Mouse (Mus musculus) inflammation-experienced regulatory T-cells, adult 6 months (primary cell): ENCODE results near the gene Rae1. TPM values are rescaled to one million over a fixed set of nuclear protein-coding genes. Genes with fewer than 3 reads are reported as not detected.
A peak's percentile ranks its signal among the peaks of the same experiment; 100 is the strongest.

Experiments used
- ATAC-seq: one replicate; pipeline ENCODE4 v1.8.0; 2017
- polyA plus RNA-seq, 3 experiments: library from polyadenylated mRNA; unstranded; fragments of 100-300 nt; shearing (Covaris generic); gene quantifications; one replicate each; pipeline ENCODE4 v1.2.1; 2017

Rae1 gene
- polyA plus RNA-seq, 3 experiments from 2014 or later: 29.2 to 50.7 (median 50.2) TPM

DNA sequence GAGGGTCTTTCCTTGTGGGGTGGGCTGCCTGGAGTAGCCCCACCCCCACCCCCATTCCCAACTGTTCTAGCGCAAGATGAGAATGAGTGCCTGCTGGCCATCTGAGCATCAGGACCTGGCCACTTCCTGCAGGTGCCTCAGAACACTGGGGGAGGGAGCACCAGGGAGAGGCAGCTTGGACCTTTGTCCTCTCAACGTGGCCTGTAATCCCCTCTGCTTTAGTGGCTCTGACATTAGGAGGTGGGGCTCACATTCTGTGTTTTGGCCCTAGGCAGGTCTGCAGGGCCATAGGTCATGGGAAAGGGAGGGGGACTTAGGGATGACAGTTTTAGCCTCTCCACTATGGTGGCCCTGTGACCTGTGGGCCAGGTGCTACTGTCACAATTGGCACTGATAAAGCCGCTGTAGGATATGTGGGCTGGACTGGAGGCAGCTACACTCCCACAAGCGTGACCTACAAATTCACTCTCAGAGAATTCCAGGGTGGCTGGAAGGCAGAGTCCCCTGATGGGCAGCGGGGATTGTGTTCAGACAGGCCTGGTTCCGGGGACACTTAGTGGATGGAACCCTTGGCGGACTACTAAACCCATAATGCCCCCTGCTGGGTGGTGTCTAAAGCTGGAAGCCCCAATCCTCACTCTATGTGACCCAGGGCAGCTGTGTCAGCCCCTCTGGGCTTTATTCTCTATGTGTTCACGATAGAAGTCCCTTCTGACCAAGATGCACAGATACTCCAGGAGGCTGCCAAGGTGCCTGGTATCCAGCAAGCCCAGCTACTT is 50.9 kb downstream of the Rae1 start:
- ATAC-seq: no peak

DNA sequence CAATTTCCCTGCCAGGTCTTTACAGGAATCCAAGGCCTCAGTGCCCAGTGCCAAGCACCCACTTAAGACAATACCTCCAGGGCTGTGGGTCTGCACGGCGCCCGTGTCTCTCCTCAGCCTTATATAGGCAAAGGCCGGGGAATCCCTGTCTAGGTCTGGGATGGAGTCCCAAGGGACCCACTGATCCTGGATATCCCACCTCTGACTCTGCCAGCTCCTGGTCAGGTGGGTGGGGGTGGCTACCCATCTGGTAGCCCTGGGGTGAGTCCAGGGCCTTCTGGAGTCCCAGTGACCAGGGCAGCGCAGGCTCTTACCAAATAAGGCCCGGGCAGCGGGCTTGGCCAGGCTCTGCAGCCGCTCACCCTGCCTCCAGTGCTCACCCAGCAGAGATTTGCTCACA is 53.0 kb downstream of the Rae1 start:
- no peak for ATAC-seq

DNA sequence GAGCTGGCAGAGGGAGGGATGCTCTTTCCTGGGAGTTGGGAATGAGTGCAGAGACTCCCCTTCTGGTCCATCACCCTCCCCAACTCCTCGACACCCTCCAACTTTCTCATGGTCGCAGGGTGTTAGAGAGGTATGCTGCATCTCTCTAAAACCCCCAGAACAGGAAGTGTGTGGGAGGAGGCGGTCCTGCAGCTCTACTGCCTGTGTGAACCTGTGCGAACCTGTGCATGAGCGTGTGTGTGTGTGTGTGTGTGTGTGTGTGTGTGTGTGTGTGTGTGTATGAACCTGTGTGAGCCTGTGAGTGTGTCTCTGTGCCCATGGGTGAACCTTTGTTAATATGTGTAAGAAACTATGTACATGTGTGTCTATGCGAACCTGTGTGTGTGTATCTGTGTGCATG is 53.9 kb downstream of the Rae1 start:
- peak; percentile 90 for ATAC-seq

DNA sequence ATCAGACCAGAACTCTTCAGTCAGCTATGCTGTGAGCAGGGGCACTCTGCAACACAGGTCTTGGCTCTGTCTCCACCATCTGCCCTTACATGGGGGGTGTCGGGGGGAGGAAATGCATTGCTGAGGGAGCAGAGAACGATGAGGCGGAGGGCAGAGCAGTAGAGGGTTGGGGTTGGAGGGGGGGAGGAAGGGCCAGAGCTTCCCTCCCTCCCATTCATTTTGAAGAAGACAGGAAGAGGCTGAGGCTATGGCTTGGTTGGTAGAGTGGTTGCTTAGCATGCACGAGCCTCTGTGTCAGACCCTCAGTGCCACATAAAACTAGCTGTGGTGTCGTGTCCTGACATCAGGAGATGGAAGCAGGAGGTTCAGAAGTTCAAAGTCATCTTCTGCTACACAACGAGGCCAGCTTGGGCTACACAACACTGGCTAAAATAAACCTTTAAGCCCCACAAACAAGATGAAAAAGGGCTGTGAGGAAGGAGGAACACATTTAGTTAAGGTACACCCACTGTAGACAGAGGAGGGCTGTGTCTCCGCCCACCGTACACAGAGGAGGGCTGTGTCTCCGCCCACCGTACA is 56.5 kb downstream of the Rae1 start:
- peak; percentile 47 for ATAC-seq

DNA sequence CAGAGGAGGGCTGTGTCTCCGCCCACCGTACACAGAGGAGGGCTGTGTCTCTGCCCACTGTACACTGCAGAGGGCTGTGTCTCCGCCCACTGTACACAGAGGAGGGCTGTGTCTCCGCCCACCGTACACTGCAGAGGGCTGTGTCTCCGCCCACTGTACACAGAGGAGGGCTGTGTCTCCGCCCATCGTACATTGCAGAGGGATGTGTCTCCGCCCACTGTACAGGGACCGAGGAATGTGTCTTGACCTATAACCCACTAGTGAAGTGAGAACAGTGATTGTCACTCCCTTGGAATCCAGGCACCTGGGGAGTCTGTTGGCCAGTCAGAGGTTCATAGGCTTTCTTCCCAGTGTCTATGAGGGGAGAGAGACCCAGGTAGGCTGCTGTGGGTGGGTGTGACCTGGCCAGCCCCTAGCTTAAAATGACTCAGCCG is 57.0 kb downstream of the Rae1 start:
- ATAC-seq: no peak

DNA sequence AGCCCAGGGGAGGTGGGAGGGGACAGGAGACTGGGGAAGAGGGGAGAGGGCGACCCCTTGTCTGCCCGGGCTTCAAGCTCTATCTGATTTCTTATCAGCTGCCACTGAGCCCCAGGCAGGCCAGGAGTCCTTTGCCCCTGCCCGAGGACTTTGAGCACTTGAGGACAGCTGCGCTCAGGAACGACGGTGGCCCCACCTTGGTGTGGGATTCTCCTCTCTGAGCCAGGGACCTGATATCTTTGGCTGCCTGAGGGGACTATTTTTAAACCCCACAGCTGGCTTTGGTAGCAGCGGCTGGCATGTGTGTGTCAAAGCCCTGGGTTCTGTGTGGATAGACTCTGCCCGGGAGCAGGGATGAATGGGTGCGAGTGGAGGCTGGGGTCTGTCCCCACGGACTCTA is 57.7 kb downstream of the Rae1 start:
- no peak for ATAC-seq

DNA sequence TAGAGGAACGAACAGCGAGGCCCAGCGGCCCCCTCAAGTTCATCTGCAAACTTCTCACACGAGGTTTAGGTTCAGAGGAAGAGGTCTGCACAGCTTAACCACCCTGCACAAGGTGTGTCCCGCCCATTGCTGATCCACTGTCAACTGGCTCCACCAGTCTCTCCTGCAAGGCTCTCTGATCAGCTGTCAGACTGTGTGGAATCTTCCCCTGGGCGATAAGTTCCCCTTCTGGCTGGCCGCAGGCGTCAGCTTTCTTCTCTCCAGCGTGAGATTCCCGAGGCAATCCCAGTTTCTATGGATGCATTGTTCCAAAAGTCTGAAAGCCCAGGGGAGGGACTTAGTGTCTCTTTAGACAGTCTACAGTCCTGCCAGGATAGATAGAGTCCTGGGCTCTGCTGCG is 58.3 kb downstream of the Rae1 start:
- no peak for ATAC-seq

DNA sequence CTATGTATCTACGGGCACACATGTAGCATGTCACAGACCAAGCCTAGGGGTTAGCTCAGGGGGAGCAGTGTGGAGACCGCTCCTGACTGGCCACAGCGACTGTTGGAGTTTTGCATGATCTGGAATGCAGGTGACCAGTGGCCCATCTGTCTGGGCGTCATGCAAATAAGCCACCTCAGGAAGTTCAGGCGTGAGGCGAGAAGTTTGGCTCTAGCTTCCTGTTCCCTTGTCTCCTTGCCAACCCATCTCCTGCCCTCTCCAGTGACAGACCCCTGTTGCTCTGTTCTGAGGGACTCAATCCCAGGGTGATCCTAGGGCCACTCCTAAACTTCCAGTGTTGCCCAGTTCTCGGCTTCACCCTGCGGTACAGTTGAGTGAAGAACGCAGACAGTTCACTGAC is 60.5 kb downstream of the Rae1 start:
- ATAC-seq: no peak

DNA sequence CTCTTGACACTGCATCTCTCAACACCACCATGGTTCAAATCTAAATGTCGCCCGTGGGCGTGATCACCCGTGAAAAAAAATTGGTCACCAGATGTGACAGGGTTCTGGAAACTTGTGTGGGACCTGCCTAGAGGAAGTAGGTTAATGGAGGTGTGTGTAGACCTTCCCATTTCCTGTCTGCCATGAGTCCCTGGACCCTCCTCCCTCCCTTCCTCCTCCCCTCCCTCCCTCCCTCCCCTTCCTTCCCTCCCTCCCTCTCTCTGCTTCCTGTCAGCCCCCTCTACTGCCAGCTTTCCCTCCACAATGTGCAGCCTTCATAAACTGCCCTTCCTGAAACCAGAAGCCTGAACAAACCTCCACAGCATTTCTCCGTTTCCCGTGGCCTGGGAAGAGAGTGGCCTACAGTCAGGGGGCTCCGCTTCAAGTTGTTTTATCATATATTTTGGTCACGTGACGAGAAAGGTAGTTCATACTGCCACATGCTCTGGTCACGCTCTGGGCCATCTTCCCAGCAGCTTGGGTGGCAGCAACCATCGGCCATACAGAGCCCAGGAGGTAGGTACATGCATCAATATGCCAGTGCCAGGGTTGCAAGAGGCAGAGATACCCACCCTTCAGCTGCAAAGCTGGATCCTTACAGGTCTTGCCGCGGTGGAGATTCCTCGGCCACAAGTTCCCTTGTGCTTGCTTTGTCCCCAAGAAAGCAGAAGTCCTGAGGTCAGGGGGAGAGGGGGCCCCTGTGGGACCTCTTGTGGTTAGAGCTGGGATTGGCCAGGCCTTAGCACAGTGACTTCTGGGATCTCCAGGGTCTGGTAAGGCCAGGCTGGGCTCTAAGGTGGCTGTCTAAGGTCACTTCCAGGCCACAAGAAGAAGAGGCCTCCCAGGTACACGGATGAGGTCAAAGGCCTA is 61.8 kb downstream of the Rae1 start:
- ATAC-seq: peak; percentile 60

DNA sequence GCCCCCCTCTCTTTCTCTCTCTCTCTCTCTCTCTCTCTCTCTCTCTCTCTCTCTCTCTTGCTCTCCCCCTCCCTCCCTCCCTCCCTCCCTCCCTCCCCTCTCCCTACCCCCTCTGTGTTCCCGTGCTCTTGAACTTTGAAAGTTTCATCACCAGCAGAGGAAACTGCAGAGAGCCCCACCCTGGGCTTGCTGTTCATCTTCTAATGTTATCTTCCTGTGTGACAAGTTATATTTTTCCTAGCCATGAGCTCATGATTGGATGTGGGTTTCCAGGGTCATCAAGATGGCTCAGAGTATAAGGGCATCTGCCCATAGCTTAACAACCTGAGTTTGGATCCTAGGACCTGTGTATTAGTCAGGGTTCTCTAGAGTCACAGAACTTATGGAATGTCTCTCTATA is 63.3 kb downstream of the Rae1 start:
- ATAC-seq: peak; percentile 67

DNA sequence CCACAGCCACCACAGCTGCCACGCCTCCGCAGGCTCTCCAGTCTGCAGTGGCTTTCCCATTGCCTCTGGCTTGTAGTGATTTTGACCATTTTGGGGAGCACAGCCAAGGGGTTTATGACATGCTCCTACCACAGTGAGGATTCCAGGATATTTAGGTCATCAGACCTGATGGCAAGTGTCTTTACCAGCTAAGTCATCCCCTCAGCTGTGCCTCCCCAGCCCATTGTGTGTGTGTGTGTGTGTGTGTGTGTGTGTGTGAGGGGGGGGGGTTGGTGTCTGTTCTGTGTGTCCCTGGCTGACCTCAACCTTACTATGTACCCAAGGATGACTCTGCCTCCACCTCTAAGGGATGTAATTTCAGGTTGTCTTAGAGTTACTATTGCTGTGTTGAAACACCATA is 64.9 kb downstream of the Rae1 start:
- no peak for ATAC-seq

Other genes starting within 250 kb of the Rae1 start
- gene Bmp7, start 59.8 kb upstream of the Rae1 start, polyA plus RNA-seq: 10 to 100 TPM in 2 of 3 experiments, 1 to 10 TPM in 1; 5.9 to 16.6 (median 14.8) TPM
- 1 to 10 TPM; 4.6 to 6.3 (median 6.0) TPM for gene Spo11, start 22.4 kb upstream of the Rae1 start, polyA plus RNA-seq
- gene Rbm38, start 20.4 kb downstream of the Rae1 start, polyA plus RNA-seq: 100 to 1,000 TPM; 115 to 138 (median 124) TPM
- gene Ctcfl, start 119.4 kb downstream of the Rae1 start, polyA plus RNA-seq: not detected
- gene Pck1, start 152.9 kb downstream of the Rae1 start, polyA plus RNA-seq: not detected
- 100 to 1,000 TPM in 2 of 3 experiments, 10 to 100 TPM in 1; 72.5 to 144 (median 103) TPM for gene Zbp1, start 218.8 kb downstream of the Rae1 start, polyA plus RNA-seq